Mouse (Mus musculus) adrenal gland, postnatal 10 days (tissue): ENCODE measurements around the gene Tmem92. TPM values are rescaled to one million over a fixed set of nuclear protein-coding genes. Genes with fewer than 3 reads are reported as not detected.

Source experiments
- DNase-seq: peaks from one replicate; pipeline ENCODE4 v3.0.0; 2021; ENCODE audit warnings: mixed read lengths
- total RNA-seq, 2 experiments: library from RNA; stranded (reverse); gene quantifications; 2 replicates each; pipeline ENCODE4 v1.2.3; 2021

Tmem92 gene
- total RNA-seq, 2 experiments from 2014 or later: not detected

DNA sequence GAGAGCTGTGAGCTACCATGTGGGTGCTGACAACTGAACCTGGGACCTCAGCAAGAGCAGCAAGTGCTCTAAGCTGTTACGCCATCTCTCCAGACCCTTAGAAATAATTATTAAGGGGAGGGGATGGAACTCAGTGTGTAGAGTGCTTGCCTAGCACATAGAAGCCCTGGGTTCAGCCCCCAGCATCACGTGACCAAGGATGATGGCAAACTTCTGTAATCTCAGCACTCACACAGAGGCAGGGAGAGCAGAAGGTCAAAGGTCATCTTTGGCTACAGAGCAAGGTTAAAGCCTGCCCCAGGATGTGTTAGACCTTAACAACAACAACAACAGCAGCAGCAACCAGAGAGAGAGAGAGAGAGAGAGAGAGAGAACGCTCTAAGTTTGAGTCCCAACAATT is 54.0 kb downstream of the Tmem92 start:
- no peak for DNase-seq

DNA sequence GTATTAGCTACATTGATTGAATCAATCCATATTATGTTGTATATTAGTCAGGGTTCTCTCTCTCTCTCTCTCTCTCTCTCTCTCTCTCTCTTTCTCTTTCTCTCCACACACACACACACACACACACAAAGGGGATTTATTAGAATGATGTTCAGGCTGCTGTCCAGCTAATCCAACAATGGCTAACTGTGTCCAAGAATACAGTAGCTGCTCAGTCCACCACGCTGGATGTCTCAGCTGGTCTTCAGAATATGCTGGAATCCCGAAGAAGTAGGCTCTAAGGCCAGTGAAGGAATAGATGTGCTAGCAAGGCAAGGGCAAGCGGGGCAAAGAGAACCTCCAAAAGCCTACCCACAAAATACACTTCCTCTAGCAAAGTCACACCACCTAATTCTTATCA is 55.2 kb downstream of the Tmem92 start:
- no peak for DNase-seq

Other genes with a start within 250 kb of the Tmem92 start
- gene Rsad1, start 233.4 kb downstream of the Tmem92 start, total RNA-seq: 10 to 100 TPM in 1 of 2 experiments, 1 to 10 TPM in 1; 8.3 to 10.1 TPM
- 1 to 10 TPM in 1 of 2 experiments, under 1 TPM in 1; 0.39 to 2.9 TPM for gene Chad, start 217.7 kb downstream of the Tmem92 start, total RNA-seq
- 10 to 100 TPM; 55.9 to 57.7 TPM for gene Acsf2, start 180.8 kb downstream of the Tmem92 start, total RNA-seq
- 100 to 1,000 TPM; 101 to 119 TPM for gene Lrrc59, start 152.9 kb downstream of the Tmem92 start, total RNA-seq
- gene Mrpl27, start 128.9 kb downstream of the Tmem92 start, total RNA-seq: 10 to 100 TPM; 92.1 to 96.4 TPM
- 1 to 10 TPM; 2.0 to 3.6 TPM for gene Eme1, start 128.7 kb downstream of the Tmem92 start, total RNA-seq
- 10 to 100 TPM; 19.8 to 26.5 TPM for gene Xylt2, start 105.2 kb downstream of the Tmem92 start, total RNA-seq
- not detected for gene Gm11541, start 78.2 kb downstream of the Tmem92 start, total RNA-seq
- under 1 TPM; 0.36 to 0.48 TPM for gene Cdc34b, start 40.9 kb downstream of the Tmem92 start, total RNA-seq
- 1,000 to 10,000 TPM in 1 of 2 experiments, 100 to 1,000 TPM in 1; 763 to 1,573 TPM for gene Col1a1, start 153.5 kb upstream of the Tmem92 start, total RNA-seq
- not detected for gene Hils1, start 184.9 kb upstream of the Tmem92 start, total RNA-seq
- gene Sgca, start 193.6 kb upstream of the Tmem92 start, total RNA-seq: 10 to 100 TPM in 1 of 2 experiments, 1 to 10 TPM in 1; 4.5 to 16.8 TPM
- gene Ppp1r9b, start 208.3 kb upstream of the Tmem92 start, total RNA-seq: 10 to 100 TPM; 83.3 to 96.2 TPM
- 10 to 100 TPM in 1 of 2 experiments, 1 to 10 TPM in 1; 7.3 to 11.0 TPM for gene Samd14, start 227.2 kb upstream of the Tmem92 start, total RNA-seq